Mouse (Mus musculus) heart, postnatal 0 days (tissue): Measurements from ENCODE around the gene Asprv1.

Experiments used
- CTCF ChIP-seq: IDR thresholded peaks from 2 replicates; pipeline ENCODE4 v1.5.1; 2016; ENCODE audit warnings: antibody characterized with exemption, control low read depth, low read depth
- EP300 ChIP-seq: IDR thresholded peaks from 2 replicates; pipeline ENCODE4 v1.6.1; 2016; ENCODE audit warnings: antibody characterized with exemption, low read depth

DNA sequence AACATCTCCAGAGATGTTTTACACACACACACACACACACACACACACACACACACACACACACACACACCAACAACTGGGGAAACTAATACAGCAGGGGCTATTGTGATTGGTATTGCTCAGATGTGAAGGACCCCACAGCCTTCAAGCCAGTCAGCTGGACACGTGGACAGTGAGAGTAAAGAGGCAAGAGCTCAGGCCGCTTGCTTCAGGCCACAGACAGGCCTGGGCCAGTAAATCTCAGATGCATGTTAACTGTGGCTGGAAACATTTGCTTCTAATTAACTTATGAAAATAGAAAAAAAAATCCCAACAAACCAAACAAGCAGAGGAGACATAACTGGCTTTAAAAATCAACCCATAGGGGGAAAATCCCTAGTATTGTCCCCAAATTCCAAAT, 9.9 kb downstream of the Asprv1 start:
- no peak for TF ChIP-seq CTCF
- TF ChIP-seq EP300, result no peak
